Mouse (Mus musculus): ENCODE data around the gene Pcsk5.

The Pcsk5 gene

DNA sequence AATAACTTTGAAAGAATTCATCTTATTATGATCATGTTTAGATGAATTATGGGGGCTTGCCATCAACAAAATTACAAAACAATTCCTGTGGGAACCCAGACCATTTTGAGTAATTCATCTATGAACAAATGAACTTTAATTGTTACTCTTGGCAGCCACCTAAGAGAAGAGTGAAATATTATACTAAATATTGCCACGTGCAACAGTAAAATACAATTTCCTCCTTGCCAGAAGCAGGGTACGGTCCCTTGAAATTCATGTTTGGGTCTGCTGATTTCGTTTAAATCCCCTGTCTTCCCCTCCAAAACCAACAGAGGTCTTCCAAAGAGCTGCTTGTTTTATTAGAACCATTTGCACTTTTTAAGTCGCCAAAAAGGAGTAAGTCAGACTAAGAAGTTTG lies 221.8 kb downstream of the Pcsk5 start:
- in situ Hi-C loops (cut with MboI; ENCODE audit: low pct_unique_long_range_greater_than_20kb in 1 of 2, low sequenced_read_pairs in 2 of 2, unreplicated experiment in 1 of 2): no loop called here

DNA sequence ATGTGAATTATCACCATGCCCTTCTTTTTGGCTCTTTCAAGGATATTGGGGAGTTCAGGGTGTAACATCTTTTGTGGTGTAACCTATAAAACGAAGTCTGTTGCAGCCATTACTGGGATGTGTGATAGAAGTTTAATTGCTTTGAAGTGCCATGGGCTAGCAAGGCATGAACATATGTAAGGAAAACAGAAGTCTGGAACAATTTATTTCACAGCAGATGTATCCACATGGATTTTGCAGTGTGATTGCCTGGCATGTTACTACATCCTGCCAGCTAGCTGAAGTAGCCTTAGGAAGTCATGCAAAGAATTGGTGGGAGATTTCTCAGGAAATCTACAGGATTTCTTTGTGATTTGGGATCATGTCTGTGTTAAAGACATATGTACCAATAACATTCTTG lies 230.9 kb downstream of the Pcsk5 start:
- in situ Hi-C loops (cut with MboI; ENCODE audit: low pct_unique_long_range_greater_than_20kb in 1 of 2, low sequenced_read_pairs in 2 of 2, unreplicated experiment in 1 of 2): no loop called here

DNA sequence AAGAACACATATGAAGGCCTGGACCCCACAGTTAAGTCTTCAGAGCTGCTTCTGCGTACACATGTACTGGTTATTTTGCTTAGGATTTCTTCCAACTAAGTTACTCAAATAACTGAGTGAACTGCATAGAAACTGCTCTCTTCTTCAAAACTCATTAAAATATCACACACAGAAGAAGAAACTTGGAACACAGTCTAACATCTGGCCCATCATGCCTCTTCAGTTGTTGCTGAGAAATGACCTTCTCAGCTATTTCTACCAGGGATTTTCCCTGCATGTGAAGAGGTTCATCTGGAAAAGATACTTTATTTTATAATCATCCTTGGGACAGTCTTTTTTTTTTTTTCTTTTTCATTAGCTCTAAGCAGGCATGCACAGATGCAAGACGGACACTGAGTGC lies 231.3 kb downstream of the Pcsk5 start:
- in situ Hi-C loops (cut with MboI; ENCODE audit: low pct_unique_long_range_greater_than_20kb in 1 of 2, low sequenced_read_pairs in 2 of 2, unreplicated experiment in 1 of 2): no loop called here

DNA sequence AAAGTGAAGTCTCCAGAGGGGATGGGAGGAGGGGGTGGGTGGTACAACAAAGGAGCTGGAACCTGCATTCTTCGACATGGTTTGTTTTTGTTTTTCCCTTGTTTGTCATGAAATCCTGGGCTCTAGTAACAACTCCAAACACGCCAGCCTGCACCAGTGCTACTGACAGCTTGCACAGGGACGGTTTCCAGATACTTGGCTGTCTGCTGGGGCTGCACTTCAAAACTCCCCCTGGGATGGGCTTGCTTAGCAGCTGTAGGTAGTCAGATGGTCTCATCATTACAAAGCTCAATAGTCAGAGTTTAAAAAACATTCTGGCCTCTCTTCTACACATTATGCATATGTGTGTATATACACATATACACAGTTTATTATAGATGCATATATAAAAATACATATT lies 234.1 kb downstream of the Pcsk5 start:
- in situ Hi-C loops (cut with MboI; ENCODE audit: low pct_unique_long_range_greater_than_20kb in 1 of 2, low sequenced_read_pairs in 2 of 2, unreplicated experiment in 1 of 2): no loop called here

DNA sequence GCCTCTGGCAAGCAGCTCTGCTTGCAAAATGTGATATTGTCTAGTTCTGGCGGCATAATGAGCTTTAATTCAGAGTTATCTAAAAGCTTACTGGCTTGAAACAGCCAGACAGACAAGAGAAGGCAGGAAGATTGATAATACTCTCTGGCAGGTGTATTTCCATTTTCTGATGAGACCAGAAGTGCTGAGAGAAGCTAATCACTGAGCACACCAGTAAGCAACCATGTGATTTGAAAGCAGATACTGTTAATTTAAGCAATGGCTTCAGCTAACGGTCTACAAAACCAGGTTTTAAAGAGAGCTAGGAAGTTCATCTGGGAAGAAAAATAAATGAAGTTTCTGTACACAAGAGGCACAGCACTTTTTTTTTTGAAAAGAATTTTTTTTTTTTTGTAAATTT lies 237.1 kb downstream of the Pcsk5 start:
- in situ Hi-C loops (cut with MboI; ENCODE audit: low pct_unique_long_range_greater_than_20kb in 1 of 2, low sequenced_read_pairs in 2 of 2, unreplicated experiment in 1 of 2): no loop called here

DNA sequence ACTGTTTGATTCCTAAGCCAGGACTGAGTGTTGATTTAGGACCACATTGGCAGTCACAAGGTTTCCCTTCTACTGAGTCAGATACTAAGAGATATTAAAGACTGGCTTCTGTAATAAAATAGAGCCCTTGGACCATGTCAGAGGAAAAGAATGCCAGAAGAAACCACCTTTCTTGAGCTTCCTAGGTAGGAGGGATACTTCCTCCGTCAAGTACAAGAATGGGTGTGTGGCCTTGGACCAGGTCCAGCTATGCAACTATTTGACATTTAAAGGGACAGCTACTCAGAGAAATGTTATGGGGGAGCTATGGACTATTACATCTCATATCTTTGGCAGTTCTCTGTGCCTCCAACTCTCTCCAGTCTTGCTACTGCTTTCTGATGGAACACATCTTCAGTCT lies 244.6 kb downstream of the Pcsk5 start:
- in situ Hi-C loops (cut with MboI; ENCODE audit: low pct_unique_long_range_greater_than_20kb in 1 of 2, low sequenced_read_pairs in 2 of 2, unreplicated experiment in 1 of 2): no loop called here

DNA sequence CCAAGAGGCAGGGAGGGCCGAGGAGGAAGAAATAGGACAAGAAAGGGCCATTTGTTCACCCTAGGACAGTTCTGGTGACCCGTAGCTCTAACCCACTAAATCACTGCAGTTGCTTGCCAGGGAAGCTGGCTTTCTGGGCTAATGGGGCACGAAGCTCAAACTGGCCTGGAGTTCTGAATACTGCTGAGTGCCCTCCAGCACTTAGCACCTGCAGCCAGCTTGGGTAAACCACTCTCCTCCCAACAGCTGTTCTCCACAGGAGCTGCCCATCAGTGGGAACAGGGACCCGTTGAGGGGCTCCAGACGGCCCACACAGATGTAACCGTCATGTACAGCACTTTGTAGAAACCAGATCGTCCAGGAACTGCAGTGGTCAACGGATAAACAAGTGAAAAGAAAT lies 246.1 kb downstream of the Pcsk5 start:
- in situ Hi-C loops (cut with MboI; ENCODE audit: low pct_unique_long_range_greater_than_20kb in 1 of 2, low sequenced_read_pairs in 2 of 2, unreplicated experiment in 1 of 2): no loop called here

DNA sequence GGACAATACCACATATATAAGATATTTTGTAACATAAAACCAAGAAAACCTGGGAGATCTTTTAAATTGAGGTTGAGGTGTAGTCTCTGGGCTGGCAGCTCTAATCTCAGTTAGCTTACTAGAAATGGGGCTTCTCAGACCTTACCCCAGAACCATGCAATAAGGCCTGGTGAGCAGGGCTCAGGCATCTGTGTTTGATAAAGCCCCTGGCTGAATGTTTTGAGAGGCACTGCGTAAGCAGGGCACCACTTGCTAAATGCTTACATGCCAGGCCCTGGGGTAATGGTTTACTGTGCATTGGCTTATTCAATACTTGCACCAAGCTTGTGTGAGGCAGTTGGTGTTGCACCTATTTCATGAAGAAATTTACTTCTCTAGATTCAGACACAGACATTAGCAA lies 247.1 kb downstream of the Pcsk5 start:
- in situ Hi-C loops (cut with MboI; ENCODE audit: low pct_unique_long_range_greater_than_20kb in 1 of 2, low sequenced_read_pairs in 2 of 2, unreplicated experiment in 1 of 2): no loop called here

DNA sequence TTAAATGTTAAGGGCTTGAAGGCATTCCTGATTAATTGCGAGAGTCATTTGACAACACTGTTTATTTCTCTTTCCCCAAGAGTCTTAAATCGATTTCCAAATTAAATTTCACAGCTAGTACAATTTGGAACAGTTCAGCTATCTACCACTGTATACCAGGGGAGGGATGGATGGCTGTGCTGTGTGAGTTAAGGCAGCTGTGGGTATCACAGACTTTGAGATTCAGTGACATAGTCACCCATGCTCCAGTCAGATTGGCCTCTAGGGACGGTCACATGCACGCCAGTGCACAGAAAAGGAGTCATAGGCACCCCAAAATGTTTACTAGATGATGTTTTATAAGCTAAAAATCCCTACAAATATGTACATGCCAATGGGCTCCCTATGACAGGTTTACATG lies 260.0 kb downstream of the Pcsk5 start:
- in situ Hi-C loops (cut with MboI; ENCODE audit: low pct_unique_long_range_greater_than_20kb in 1 of 2, low sequenced_read_pairs in 2 of 2, unreplicated experiment in 1 of 2): no loop called here

DNA sequence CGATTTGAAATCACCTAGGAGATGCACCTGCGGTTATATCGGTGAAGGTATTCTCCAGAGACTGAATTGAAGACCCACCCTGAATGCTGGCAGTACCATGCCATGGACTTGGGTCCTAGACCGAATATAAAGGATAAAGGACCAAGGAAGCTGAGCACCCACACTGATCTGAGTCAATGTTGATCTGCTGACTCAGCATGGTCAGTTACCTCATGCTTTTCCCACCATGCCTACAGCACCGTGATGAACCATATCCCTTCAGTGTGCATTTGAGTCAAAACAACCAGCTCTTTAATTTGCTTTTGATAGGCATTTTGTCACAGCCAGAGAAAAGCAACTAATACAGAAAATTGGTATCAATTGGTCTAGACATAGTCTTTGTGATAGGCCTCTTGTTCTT lies 262.9 kb downstream of the Pcsk5 start:
- in situ Hi-C loops (cut with MboI; ENCODE audit: low pct_unique_long_range_greater_than_20kb in 1 of 2, low sequenced_read_pairs in 2 of 2, unreplicated experiment in 1 of 2): no loop called here

DNA sequence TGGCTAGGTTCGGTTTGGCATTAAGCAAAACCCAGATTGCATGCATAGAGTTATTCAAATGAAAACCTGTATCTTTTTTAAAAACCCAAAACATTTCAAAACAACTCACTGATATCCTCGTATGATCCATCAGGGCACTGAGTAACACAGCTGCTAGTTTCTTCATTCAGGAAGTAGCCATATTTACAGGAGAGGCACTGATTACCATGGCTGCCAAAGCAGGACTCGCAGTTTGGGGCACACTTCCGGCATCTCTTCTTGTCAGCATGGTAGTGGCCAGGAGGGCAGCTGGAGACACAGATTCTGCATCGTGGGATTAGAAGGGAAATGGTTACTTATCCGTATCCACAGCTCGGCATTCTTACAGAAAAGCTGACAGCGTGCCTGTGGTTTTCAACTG lies 265.1 kb downstream of the Pcsk5 start:
- in situ Hi-C loops (cut with MboI; ENCODE audit: low pct_unique_long_range_greater_than_20kb in 1 of 2, low sequenced_read_pairs in 2 of 2, unreplicated experiment in 1 of 2): no loop called here

DNA sequence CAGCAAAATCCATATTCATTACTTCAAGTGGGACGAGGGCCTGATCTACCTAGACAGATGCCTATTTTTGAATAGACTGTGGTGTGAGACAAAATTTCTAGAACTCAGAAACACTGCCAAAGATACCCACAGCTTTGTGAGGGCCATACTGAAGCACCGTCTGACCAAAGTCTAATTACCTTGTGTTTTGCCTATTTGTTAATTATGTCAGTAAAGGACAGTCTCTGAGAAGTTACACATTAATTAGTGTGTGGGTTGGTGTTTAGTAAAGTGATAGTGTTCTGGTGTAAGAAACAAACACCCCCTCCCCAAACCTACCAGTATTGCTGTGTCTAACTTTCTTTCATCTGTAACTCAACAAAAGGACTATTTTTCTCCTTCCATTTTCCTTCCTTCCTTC lies 266.5 kb downstream of the Pcsk5 start:
- in situ Hi-C loops (cut with MboI; ENCODE audit: low pct_unique_long_range_greater_than_20kb in 1 of 2, low sequenced_read_pairs in 2 of 2, unreplicated experiment in 1 of 2): no loop called here

DNA sequence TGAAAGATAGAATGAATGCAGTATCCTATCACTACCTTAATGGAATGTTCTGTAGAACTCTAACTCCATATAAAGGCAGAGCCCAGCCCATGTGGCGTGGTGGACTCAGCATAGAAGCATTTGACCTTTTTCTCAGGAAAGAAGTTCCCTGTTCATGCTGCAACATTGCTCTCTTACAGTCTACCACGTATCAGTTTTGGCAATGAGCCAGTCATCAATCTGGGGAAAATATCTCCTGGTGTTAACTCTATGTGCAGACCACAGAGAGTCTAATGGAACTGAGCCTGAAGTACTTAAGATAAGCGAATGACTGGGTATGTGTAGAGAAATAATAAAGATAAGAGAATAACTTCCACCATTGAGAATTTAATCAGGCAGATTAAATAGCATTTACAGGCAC lies 270.2 kb downstream of the Pcsk5 start:
- in situ Hi-C loops (cut with MboI; ENCODE audit: low pct_unique_long_range_greater_than_20kb in 1 of 2, low sequenced_read_pairs in 2 of 2, unreplicated experiment in 1 of 2): no loop called here

DNA sequence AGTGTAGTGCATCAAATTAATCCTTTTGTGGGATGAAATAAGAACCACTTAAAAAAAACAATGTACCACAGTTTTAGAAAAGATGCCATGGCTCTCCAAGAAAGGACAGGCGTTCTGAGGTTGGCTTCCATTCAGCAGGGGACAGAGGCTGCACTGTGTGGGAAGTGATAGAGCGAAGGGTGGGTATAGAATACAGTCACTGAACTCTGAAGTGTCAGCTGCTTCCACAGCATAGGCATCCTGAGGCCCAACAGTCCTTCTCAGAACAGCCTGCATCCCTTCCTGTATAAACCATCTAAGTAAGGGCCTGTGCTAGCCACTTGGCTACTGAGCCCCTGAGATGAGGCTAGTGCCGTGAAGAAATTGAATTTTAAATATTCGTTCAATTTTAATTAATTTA lies 271.3 kb downstream of the Pcsk5 start:
- in situ Hi-C loops (cut with MboI; ENCODE audit: low pct_unique_long_range_greater_than_20kb in 1 of 2, low sequenced_read_pairs in 2 of 2, unreplicated experiment in 1 of 2): no loop called here

DNA sequence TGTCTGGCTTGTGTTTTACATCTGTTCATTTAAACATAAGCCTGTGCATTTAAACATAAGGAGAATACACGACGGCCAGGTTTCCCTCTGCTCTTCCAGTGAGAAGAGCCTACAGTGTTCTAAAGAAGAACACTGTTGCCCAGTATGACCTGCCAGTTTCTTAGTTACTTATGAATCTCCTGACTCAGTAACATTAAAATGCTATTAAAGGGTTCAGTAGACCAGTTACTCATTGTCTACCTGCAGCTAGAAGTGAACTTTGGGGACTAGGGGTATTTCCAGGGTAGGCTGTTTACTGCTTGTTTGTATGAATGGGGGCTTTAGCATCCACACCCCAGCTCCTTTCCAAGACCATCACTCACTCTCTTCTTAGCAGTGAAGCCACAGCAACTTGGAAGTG lies 278.7 kb downstream of the Pcsk5 start:
- in situ Hi-C loops (cut with MboI; ENCODE audit: low pct_unique_long_range_greater_than_20kb in 1 of 2, low sequenced_read_pairs in 2 of 2, unreplicated experiment in 1 of 2): no loop called here

DNA sequence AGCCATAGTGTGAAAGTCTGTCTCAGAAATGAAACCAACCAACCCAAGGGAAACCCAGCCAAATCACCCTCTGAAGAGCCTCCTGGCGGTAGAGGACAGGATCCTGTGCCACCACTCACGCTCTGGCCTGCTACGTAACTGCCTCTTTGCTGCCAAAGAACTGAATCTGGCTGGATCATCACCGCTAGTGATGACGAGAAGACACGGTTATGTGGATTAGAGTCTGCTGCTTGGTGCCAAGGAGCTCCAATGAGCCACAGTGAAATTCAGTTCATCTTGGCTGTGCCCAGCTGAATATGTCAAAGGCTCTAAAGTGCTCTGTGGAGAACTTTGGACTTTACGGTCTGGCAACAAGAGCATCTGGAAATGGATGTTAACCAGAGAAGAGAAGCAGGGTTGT lies 282.3 kb downstream of the Pcsk5 start:
- in situ Hi-C loops (cut with MboI; ENCODE audit: low pct_unique_long_range_greater_than_20kb in 1 of 2, low sequenced_read_pairs in 2 of 2, unreplicated experiment in 1 of 2): no loop called here

DNA sequence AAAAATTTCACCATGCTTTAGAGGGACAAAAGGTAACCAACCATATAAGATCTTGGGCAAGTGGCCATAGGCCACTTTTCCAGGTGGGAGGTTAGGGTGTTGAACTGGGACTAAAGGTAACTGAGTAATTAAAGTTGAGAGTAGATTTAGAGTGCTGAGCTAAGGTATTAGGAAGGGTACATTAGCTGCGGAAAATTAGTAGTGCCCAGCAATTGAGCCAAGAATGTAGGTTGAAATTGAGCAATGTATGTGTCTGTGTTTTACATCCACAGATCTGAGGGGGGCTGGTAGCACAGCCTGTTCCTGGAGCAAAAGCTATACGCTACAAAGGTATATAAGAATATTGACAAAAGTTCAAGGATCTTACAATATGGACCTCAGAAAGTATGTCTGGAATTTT lies 282.9 kb downstream of the Pcsk5 start:
- in situ Hi-C loops (cut with MboI; ENCODE audit: low pct_unique_long_range_greater_than_20kb in 1 of 2, low sequenced_read_pairs in 2 of 2, unreplicated experiment in 1 of 2): no loop called here

DNA sequence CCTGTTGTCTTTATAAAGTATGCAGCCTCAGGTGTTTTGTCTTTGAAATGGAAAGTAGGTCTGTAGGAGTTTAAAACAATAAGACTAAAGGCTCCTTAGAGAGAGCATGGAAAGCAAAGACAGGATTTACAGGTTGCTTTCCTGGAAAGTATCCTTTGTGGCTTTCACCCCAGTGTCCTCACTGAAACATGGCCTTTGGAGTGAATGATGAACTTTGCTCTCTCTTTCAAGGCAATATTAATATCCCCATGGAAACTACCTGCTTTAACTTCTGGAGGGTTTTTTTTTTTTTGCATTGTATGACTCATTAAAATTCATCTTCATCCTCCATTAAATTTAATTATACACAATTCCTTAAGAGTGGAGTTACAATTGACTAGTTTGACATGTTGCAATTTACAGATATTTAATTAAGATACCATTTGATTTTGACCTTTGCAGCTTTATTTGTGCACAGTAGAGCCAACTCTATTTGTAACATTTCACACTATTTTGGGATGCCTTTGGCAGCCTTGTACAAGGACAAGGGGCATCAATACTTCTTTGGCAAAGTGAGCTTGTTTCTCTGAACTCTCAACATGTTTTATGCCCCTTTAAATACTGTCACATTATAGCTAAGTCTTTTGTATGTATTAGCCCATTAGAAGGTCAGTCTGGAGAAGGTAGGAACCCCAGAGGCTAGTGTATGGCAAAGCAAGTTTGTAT lies 283.9 kb downstream of the Pcsk5 start:
- in situ Hi-C loops (cut with MboI; ENCODE audit: low pct_unique_long_range_greater_than_20kb in 1 of 2, low sequenced_read_pairs in 2 of 2, unreplicated experiment in 1 of 2): no loop called here

DNA sequence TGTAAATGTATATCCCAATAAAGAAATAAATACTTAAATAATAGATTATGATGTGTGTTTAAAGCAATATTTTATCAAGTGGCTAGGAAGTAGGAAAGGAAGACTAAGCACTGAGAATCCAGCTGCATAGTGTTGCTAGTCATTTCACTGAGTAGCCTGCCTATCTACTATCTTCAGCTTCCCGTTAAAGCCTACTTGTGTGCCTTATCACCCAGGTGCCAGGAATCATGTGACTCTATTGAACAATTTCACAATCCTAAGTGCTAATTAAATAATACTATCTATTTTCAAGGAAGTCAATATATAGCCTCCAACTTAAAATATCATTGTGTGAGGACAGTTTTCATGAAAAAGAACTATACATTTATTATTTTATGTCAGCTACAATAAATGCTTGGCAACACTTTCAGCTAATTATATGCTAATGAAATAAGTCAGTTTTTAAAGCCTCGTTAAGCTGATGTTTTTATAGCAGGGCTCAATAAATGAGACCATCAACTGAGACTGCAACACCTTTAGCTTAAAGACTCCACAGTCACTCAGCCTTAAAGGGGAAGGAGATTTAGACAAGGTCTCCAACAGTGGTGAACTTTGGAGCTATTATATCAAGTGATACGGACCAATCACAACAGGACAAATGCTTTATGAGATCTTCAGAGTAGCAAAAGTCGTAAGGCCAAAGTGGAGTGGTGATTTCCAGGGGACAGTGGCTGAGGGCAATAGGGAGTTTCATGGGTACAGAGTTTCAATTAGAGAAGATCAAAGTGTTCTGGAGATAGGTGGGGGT lies 308.5 kb downstream of the Pcsk5 start:
- in situ Hi-C loops (cut with MboI; ENCODE audit: low pct_unique_long_range_greater_than_20kb in 1 of 2, low sequenced_read_pairs in 2 of 2, unreplicated experiment in 1 of 2): no loop called here

DNA sequence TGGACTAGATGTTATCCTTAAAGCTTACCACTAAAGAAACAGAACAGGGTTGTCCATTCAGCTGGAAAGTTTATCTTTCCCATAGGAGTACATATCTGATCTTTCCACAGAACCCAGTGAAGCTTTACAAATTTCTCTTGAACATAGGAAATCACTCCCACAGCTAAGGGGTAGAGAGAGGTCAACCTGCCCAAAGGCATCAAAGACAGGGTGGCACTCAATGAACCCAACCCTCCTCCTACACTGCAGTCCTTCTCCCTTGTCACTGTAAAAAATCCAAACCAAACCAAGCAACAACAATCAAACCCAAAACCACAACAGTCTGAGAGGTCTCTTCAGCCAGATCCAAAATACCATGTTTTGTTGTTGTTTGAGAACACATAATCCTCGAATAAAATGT lies 311.9 kb downstream of the Pcsk5 start:
- in situ Hi-C loops (cut with MboI; ENCODE audit: low pct_unique_long_range_greater_than_20kb in 1 of 2, low sequenced_read_pairs in 2 of 2, unreplicated experiment in 1 of 2): no loop called here
